Mouse (Mus musculus) megakaryocyte, embryonic 14.5 days (primary cell): Measurements from ENCODE around the gene Dynll1. TPM values are rescaled to one million over a fixed set of nuclear protein-coding genes. Genes with fewer than 3 reads are reported as not detected.

Source experiments
- H3K27me3 ChIP-seq: replicated peaks from 2 replicates; pipeline ENCODE3; 2012; ENCODE audit warnings: inconsistent platforms
- H3K36me3 ChIP-seq: replicated peaks from 2 replicates; pipeline ENCODE3; 2012; ENCODE audit warnings: low read length, inconsistent platforms, mixed read lengths
- H3K4me1 ChIP-seq: 2 replicates; pipeline ENCODE4 v1.6.1; 2012; ENCODE audit warnings: inconsistent platforms
- H3K4me3 ChIP-seq: replicated peaks from 2 replicates; pipeline ENCODE3; 2012; ENCODE audit warnings: moderate library complexity, mild to moderate bottlenecking, inconsistent platforms
- H3K9me3 ChIP-seq: 2 replicates; pipeline ENCODE4 v1.6.1; 2012; ENCODE audit warnings: inconsistent platforms
- FLI1 ChIP-seq: IDR thresholded peaks from 2 replicates; pipeline ENCODE4 v1.6.1; 2012; ENCODE audit warnings: low read length, inconsistent platforms, mixed read lengths
- GATA1 ChIP-seq: IDR thresholded peaks from 3 replicates; pipeline ENCODE4 v1.6.1; 2012; ENCODE audit warnings: mixed read lengths, low read length, inconsistent platforms, borderline replicate concordance
- polyA plus RNA-seq: library from polyadenylated mRNA; stranded (reverse); fragments of >175 nt; gene quantifications from 2 replicates; pipeline ENCODE4 v1.2.3, GENCODE M21; 2012; ENCODE audit warnings: low replicate concordance; ENCODE audit not compliant: insufficient read depth

The Dynll1 gene
- polyA plus RNA-seq, 1 experiment, result 552 TPM

- H3K36me3 ChIP-seq, result peaks cover 64% of the 10 kb centered on the region
These were observed 33.2 kb downstream of the Dynll1 start for GRCm38 (mm10) chr5:115267469-115268045.

DNA sequence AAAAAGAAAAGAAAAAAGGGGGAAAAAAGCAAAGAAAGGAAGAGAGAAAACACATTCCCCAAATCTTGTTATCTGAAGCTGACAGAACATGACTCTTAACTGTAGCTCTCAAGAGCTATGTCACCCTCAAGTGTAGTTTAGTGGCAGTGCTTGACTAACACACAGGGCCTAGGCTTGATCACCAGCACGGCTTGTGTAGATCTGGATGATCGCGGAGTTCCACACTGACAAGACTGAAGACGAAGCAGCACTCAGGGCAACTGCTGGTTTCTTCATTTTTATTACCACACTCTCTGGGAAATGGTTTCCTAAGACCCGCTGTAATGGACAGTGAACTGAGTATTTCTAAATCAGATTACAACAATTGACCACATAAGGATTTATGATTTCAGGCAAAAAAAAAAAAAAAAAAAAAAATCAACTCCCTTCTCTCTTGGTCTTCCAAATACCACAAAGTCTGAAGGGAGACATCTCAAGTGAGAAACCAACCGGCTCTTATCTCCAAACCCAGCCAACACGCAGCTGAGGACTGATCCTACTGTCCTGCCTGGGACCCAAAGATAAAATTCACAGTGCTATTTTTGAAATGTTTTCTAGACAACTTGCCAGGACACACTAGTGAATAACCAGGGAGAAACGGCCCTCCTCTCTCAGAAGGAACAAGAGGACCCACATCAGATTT lies 33.9 kb downstream of the Dynll1 start:
- Histone ChIP-seq H3K9me3 (no peaks in the 10 kb centered on the region), H3K4me1 (peaks cover 85% of the 10 kb centered on the region), H3K36me3 (peaks cover 70% of the 10 kb centered on the region), H3K4me3 (peak overlapping the region; percentile 88), H3K27me3 (no peaks in the 10 kb centered on the region)
- TF ChIP-seq GATA1 (peak; percentile 41; the same call in 1 of the 3 replicates), FLI1 (no peak)

More at GRCm38 (mm10) chr5:115267469-115268045, 33.2 kb downstream of the Dynll1 start:
- Histone ChIP-seq H3K9me3 (no peaks in the 10 kb centered on the region), H3K4me3 (peak overlapping the region; percentile 89), H3K4me1 (peaks cover 80% of the 10 kb centered on the region), H3K27me3 (no peaks in the 10 kb centered on the region)
- TF ChIP-seq GATA1 (no peak), FLI1 (no peak)

DNA sequence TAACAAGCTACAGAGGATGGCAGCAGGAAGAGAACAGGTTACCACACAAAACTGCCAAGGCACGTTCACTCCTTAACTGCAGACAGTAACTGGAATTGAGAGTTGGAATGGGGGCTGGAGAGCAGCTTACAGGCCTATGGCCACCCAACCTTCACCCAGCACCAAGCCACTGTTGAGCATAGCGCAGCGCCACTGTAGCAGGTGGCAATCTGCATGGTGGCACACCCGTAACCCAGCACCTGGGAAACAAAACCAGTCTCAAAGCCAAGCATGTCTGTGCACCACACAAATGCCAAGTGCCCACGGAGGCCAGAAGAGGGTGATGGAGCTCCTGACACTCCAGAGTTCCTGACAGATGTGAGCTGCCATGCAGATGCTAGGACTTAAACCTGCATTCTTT lies 34.5 kb downstream of the Dynll1 start:
- Histone ChIP-seq H3K9me3 (no peaks in the 10 kb centered on the region), H3K4me1 (peaks cover 88% of the 10 kb centered on the region), H3K36me3 (peaks cover 76% of the 10 kb centered on the region), H3K27me3 (no peaks in the 10 kb centered on the region), H3K4me3 (peak overlapping the region; percentile 83)
- TF ChIP-seq FLI1 (no peak), GATA1 (no peak)

DNA sequence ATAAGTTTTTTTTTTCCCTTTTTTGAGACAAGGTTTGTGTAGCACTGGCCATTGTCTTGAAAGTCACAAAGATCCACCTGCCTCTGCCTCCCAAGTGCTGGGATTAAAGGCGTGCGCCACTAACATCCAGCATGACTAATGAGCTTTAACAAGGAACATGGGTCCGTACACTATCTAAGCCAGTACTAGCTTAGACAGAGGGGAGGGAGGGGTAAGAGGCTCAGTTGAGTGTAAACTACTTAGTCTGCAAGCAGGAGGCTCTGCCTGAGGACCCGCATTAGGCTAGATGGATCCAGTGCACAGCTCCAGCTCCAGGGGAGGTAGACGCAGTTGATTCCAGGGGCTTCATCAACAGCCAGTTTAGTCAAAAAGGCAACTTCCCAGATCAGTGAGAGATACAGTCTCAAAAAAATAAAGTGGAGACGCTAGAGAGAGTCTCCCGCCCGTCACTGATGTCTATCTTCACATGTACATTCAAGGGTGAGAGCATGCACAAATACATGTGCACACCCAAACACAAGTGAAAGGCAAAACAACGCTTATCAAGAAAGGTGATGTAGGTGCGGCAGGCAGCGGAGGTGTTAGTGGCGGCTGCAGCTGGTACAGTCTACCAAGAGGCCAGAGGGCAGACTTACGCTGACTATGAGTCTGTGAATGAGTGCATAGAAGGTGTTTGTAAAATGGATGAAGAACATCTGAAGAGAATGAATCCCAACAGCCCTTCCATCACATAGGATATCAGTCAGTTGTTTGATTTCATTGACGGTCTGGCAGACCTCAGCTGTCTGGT lies 38.1 kb downstream of the Dynll1 start:
- H3K27me3 ChIP-seq, result no peaks in the 10 kb centered on the region
- peak overlapping the region; percentile 48 for H3K4me3 ChIP-seq
- H3K4me1 ChIP-seq, result peaks cover 75% of the 10 kb centered on the region
- TF ChIP-seq FLI1, result no peak
- TF ChIP-seq GATA1, result no peak
- no peaks in the 10 kb centered on the region for H3K9me3 ChIP-seq
- H3K36me3 ChIP-seq, result peaks cover 82% of the 10 kb centered on the region

- H3K4me3 ChIP-seq, result no peak overlapping the region
- no peak for TF ChIP-seq FLI1
- TF ChIP-seq GATA1, result no peak
- peaks cover 71% of the 10 kb centered on the region for H3K4me1 ChIP-seq
- H3K36me3 ChIP-seq, result peaks cover 90% of the 10 kb centered on the region
- no peaks in the 10 kb centered on the region for H3K27me3 ChIP-seq
- no peaks in the 10 kb centered on the region for H3K9me3 ChIP-seq
These were observed 38.9 kb downstream of the Dynll1 start for GRCm38 (mm10) chr5:115261880-115262279.

DNA sequence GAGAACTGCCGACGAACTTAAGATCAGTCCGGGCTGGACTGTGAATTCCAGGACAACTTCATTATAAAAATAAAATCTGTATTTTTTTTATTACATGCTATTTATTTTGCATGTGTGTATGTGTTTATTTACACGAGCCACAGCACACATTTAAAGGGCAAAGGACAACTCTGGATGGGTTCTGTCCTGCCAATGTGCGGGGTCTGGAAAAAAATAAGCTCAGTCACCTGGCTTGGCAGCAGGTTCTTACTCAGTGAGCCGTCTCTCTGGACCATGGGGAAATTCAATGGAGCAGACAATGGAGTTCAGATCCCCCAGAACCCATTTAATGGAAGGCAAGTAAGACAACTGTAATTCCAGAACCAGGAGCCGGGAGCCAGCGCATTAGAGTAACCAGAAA lies 39.7 kb downstream of the Dynll1 start:
- H3K9me3 ChIP-seq, result no peaks in the 10 kb centered on the region
- no peak for TF ChIP-seq GATA1
- TF ChIP-seq FLI1, result no peak
- no peak overlapping the region for H3K4me3 ChIP-seq
- H3K36me3 ChIP-seq, result peaks cover 92% of the 10 kb centered on the region
- H3K27me3 ChIP-seq, result no peaks in the 10 kb centered on the region
- H3K4me1 ChIP-seq, result peaks cover 70% of the 10 kb centered on the region

- Histone ChIP-seq H3K27me3 (no peaks in the 10 kb centered on the region), H3K36me3 (peaks cover 93% of the 10 kb centered on the region)
- TF ChIP-seq FLI1, result no peak
These were observed 40.4 kb downstream of the Dynll1 start for GRCm38 (mm10) chr5:115260356-115260755.

GRCm38 (mm10) chr5:115256909-115257546 lies 43.8 kb downstream of the Dynll1 start:
- peaks cover 40% of the 10 kb centered on the region for H3K4me1 ChIP-seq
- H3K27me3 ChIP-seq, result no peaks in the 10 kb centered on the region
- peaks cover 73% of the 10 kb centered on the region for H3K36me3 ChIP-seq
- no peak overlapping the region for H3K4me3 ChIP-seq
- H3K9me3 ChIP-seq, result no peaks in the 10 kb centered on the region
- TF ChIP-seq GATA1 (no peak), FLI1 (no peak)

More at GRCm38 (mm10) chr5:115260356-115260755, 40.4 kb downstream of the Dynll1 start:
- Histone ChIP-seq H3K9me3 (no peaks in the 10 kb centered on the region), H3K4me1 (peaks cover 67% of the 10 kb centered on the region), H3K4me3 (no peak overlapping the region)

- TF ChIP-seq FLI1, result no peak
- TF ChIP-seq GATA1, result no peak
- peaks cover 71% of the 10 kb centered on the region for H3K36me3 ChIP-seq
These were observed 45.3 kb downstream of the Dynll1 start for GRCm38 (mm10) chr5:115255472-115255871.

More at GRCm38 (mm10) chr5:115255472-115255871, 45.3 kb downstream of the Dynll1 start:
- H3K9me3 ChIP-seq, result no peaks in the 10 kb centered on the region
- peaks cover 28% of the 10 kb centered on the region for H3K4me1 ChIP-seq
- H3K27me3 ChIP-seq, result no peaks in the 10 kb centered on the region
- no peak overlapping the region for H3K4me3 ChIP-seq

Other genes starting within 250 kb of the Dynll1 start
- not detected in 2 replicates for gene Gm10401, start 202.7 kb downstream of the Dynll1 start, polyA plus RNA-seq
- gene Acads, start 181.7 kb downstream of the Dynll1 start, polyA plus RNA-seq, result 34.8 and 43.5 TPM in 2 replicates
- 13.4 and 25.4 TPM in 2 replicates for gene Unc119b, start 166.0 kb downstream of the Dynll1 start, polyA plus RNA-seq
- 69.9 and 84.4 TPM in 2 replicates for gene Mlec, start 142.8 kb downstream of the Dynll1 start, polyA plus RNA-seq
- 1.7 TPM in 1 of 2 replicates, not detected in the other for gene Cabp1, start 106.6 kb downstream of the Dynll1 start, polyA plus RNA-seq
- gene Pop5, start 65.2 kb downstream of the Dynll1 start, polyA plus RNA-seq, result 51.5 and 56.1 TPM in 2 replicates
- 127 and 382 TPM in 2 replicates for gene Rnf10, start 28.1 kb downstream of the Dynll1 start, polyA plus RNA-seq
- 8.3 and 12.6 TPM in 2 replicates for gene Coq5, start 21.3 kb downstream of the Dynll1 start, polyA plus RNA-seq
- 79.3 and 86.6 TPM in 2 replicates for gene Srsf9, start 26.2 kb upstream of the Dynll1 start, polyA plus RNA-seq
- 1.9 and 8.0 TPM in 2 replicates for gene Gatc, start 40.2 kb upstream of the Dynll1 start, polyA plus RNA-seq
- 7.6 TPM in 1 of 2 replicates, not detected in the other for gene Triap1, start 40.2 kb upstream of the Dynll1 start, polyA plus RNA-seq
- gene Cox6a1, start 48.0 kb upstream of the Dynll1 start, polyA plus RNA-seq, result 3,165 and 8,052 TPM in 2 replicates
- gene Msi1, start 128.6 kb upstream of the Dynll1 start, polyA plus RNA-seq, result 0.02 and 2.2 TPM in 2 replicates
- not detected in 2 replicates for gene Pla2g1b, start 165.3 kb upstream of the Dynll1 start, polyA plus RNA-seq
- gene Sirt4, start 183.7 kb upstream of the Dynll1 start, polyA plus RNA-seq, result 3.1 TPM in 1 of 2 replicates, not detected in the other
- gene Pxn, start 205.7 kb upstream of the Dynll1 start, polyA plus RNA-seq, result 63.1 and 67.7 TPM in 2 replicates